Mouse (Mus musculus) neural tube, embryonic 12.5 days (tissue): Measurements from ENCODE around the gene Sp6. TPM values are rescaled to one million over a fixed set of nuclear protein-coding genes. Genes with fewer than 3 reads are reported as not detected.

ENCODE experiments used
- ATAC-seq: fragments of 200-750 bp; cut with Nextera tagmentation; 2 replicates; pipeline ENCODE4 v1.8.0; 2017; ENCODE audit warnings: low read depth, mild to moderate bottlenecking, moderate TSS enrichment, moderate library complexity; ENCODE audit not compliant: low FRiP score
- H3K27ac ChIP-seq: fragments of 300-500 bp; sonication (generic); 2 replicates; pipeline ENCODE4 v1.5.1; 2016
- H3K27me3 ChIP-seq: fragments of 300-500 bp; sonication (generic); replicated peaks from 2 replicates; pipeline ENCODE4 v1.6.1; 2016; ENCODE audit warnings: mild to moderate bottlenecking
- H3K36me3 ChIP-seq: fragments of 300-500 bp; sonication (generic); 2 replicates; pipeline ENCODE4 v1.6.1; 2016; ENCODE audit warnings: mild to moderate bottlenecking
- H3K4me1 ChIP-seq: fragments of 300-500 bp; sonication (generic); 2 replicates; pipeline ENCODE4 v1.6.1; 2016
- H3K4me2 ChIP-seq: fragments of 300-500 bp; sonication (generic); replicated peaks from 2 replicates; pipeline ENCODE4 v1.6.1; 2016; ENCODE audit warnings: mild to moderate bottlenecking
- H3K4me3 ChIP-seq: fragments of 300-500 bp; sonication (generic); 2 replicates; pipeline ENCODE4 v1.5.1; 2016
- H3K9ac ChIP-seq: fragments of 300-500 bp; sonication (generic); 2 replicates; pipeline ENCODE4 v1.6.1; 2016; ENCODE audit warnings: mild to moderate bottlenecking
- H3K9me3 ChIP-seq: fragments of 300-500 bp; sonication (generic); 2 replicates; pipeline ENCODE4 v1.6.1; 2016; ENCODE audit warnings: mild to moderate bottlenecking
- WGBS: fragments of 180-500 bp; shearing (Covaris S2); methylation state at CpG from one replicate; pipeline ENCODE4 v1.1.7; 2016; 5-methylcytosine and 5-hydroxymethylcytosine counted together
- polyA plus RNA-seq: library from polyadenylated mRNA; unstranded; fragments of >200 nt; fragmentation: Nextera tagmentation; extraction: Ambion mirVana; gene quantifications from 2 replicates; pipeline ENCODE4 v1.2.1, GENCODE M21; 2016

Gene Sp6
- polyA plus RNA-seq, 1 experiment from 2014 or later, result 0.23 TPM

DNA sequence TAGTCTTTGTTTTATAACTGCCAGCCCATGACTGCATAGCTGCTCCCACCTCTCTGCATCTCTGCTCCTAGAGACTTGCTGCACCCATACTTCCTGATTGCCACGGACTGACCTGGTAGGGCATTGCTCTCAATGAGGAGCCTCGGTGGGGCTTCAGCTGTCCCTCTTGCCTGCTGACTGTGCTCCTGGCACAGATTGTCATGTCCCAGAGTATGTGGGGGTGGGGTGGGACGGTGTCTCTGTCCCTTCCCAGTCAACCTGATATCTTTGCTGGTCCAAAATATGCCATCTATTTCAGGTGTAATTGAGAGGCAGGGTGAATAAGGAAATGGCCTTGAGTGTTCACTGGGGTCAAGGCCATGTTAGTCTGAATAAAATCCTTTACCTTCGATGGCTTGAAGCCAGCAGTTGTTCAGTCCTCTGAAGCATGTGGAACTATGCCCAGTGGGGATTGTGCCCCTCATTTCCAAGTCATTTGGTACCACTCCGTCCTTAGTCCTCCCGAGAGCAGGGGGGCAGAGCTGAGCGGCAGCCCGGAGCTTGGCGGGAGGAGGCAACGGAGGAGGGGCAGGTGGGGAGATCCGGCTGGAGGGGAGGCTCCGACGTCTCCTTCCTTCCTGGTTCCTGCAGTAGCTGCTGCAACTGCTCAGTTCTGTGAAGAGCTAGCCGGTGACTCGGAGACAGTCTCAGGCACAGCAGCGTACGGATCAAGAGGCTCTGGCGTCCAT is 37.2 kb downstream of the Sp6 start, which contains the start of gene Osbpl7:
Osbpl7 (plus strand) TSS at position 413 of the 728 bp plus-strand sequence.
- peaks cover 43% of the 10 kb centered on the region for H3K36me3 ChIP-seq
- peak; percentile 80 for ATAC-seq

GRCm38 (mm10) chr11:97050944-97051586 is 37.9 kb downstream of the Sp6 start:
- no peaks in the 10 kb centered on the region for H3K9me3 ChIP-seq
- H3K4me1 ChIP-seq, result peaks cover 22% of the 10 kb centered on the region
- no peaks in the 10 kb centered on the region for H3K27me3 ChIP-seq
- WGBS, result 30% methylated on average over 13 of the region's 13 CpGs
- H3K36me3 ChIP-seq, result peaks cover 46% of the 10 kb centered on the region
- peak overlapping the region; percentile 78 for H3K9ac ChIP-seq
- no peak overlapping the region for H3K27ac ChIP-seq
- H3K4me2 ChIP-seq, result peak overlapping the region; percentile 90
- no peak; the same call in 1 of the 2 replicates for ATAC-seq
- peak overlapping the region; percentile 59 for H3K4me3 ChIP-seq

More for the DNA sequence above, 37.2 kb downstream of the Sp6 start, which contains the start of gene Osbpl7:
- H3K4me1 ChIP-seq, result peaks cover 22% of the 10 kb centered on the region
- peak within 1 kb of the TSS; percentile 90 for H3K4me2 ChIP-seq
- H3K4me3 ChIP-seq, result peak within 1 kb of the TSS; percentile 59
- H3K27ac ChIP-seq, result no peak within 1 kb of the TSS
- H3K9ac ChIP-seq, result peak within 1 kb of the TSS; percentile 78
- no peaks in the 10 kb centered on the region for H3K9me3 ChIP-seq
- 7% methylated on average over 18 of the region's 18 CpGs for WGBS
- H3K27me3 ChIP-seq, result no peaks in the 10 kb centered on the region

GRCm38 (mm10) chr11:97052219-97052646 is 39.0 kb downstream of the Sp6 start:
- Histone ChIP-seq H3K4me3 (no peak overlapping the region), H3K27me3 (no peaks in the 10 kb centered on the region), H3K9me3 (no peaks in the 10 kb centered on the region), H3K9ac (no peak overlapping the region), H3K4me2 (peak overlapping the region; percentile 90), H3K36me3 (peaks cover 49% of the 10 kb centered on the region), H3K27ac (no peak overlapping the region), H3K4me1 (peaks cover 22% of the 10 kb centered on the region)
- 26% methylated on average over 11 of the region's 11 CpGs for WGBS
- ATAC-seq, result no peak

DNA sequence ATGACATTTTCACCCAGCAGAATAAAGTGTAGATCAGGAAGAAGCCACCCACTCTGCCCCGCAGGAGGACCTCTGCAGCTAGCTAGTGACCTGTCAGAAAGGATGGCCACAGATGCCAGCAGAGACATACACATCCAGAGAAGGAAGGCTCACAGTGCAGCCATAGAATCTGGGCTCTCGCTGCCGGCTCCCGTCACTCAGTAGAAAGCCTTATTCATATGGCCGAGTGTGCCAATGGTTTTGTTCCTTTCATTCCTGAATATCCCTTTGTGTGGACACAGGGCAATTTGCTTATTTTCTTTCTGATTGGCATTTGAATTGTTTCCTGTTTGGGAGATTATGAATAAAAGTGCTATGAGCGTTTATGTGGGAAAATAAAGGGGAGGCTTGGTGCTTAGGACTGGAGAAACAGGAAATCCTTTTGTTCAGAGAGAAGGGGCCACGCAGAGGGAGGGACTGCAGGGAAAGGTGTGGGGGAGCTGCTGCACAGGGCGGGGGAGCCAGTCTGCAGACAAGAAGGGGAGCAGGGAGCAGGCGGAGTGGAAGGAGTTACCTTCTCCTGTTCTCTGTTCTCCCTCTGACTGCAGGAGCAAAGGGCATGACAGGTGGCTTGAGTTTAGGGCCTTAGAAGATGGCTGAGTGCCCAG is 50.2 kb downstream of the Sp6 start:
- 60% methylated on average over 9 of the region's 9 CpGs for WGBS

GRCm38 (mm10) chr11:97063921-97064295 is 50.7 kb downstream of the Sp6 start:
- H3K36me3 ChIP-seq, result peaks cover 49% of the 10 kb centered on the region
- 87% methylated on average over 3 of the region's 3 CpGs for WGBS

More for the DNA sequence above, 50.2 kb downstream of the Sp6 start:
- no peak overlapping the region for H3K27ac ChIP-seq
- H3K9me3 ChIP-seq, result no peaks in the 10 kb centered on the region
- no peak overlapping the region for H3K4me3 ChIP-seq
- peaks cover 43% of the 10 kb centered on the region for H3K36me3 ChIP-seq
- H3K9ac ChIP-seq, result no peak overlapping the region
- ATAC-seq, result no peak
- H3K27me3 ChIP-seq, result no peaks in the 10 kb centered on the region
- no peaks in the 10 kb centered on the region for H3K4me1 ChIP-seq
- H3K4me2 ChIP-seq, result no peak overlapping the region

GRCm38 (mm10) chr11:97065538-97066295 is 52.5 kb downstream of the Sp6 start:
- Histone ChIP-seq H3K27ac (no peak overlapping the region), H3K9me3 (no peaks in the 10 kb centered on the region), H3K36me3 (peaks cover 35% of the 10 kb centered on the region), H3K4me2 (no peak overlapping the region), H3K4me3 (no peak overlapping the region), H3K4me1 (no peaks in the 10 kb centered on the region), H3K27me3 (no peaks in the 10 kb centered on the region), H3K9ac (no peak overlapping the region)
- no peak for ATAC-seq
- WGBS, result 92% methylated on average over 12 of the region's 12 CpGs

More at GRCm38 (mm10) chr11:97063921-97064295, 50.7 kb downstream of the Sp6 start:
- no peaks in the 10 kb centered on the region for H3K4me1 ChIP-seq
- no peak overlapping the region for H3K27ac ChIP-seq
- no peaks in the 10 kb centered on the region for H3K9me3 ChIP-seq
- no peak overlapping the region for H3K4me2 ChIP-seq
- no peak overlapping the region for H3K9ac ChIP-seq
- H3K4me3 ChIP-seq, result no peak overlapping the region
- H3K27me3 ChIP-seq, result no peaks in the 10 kb centered on the region
- ATAC-seq, result no peak

DNA sequence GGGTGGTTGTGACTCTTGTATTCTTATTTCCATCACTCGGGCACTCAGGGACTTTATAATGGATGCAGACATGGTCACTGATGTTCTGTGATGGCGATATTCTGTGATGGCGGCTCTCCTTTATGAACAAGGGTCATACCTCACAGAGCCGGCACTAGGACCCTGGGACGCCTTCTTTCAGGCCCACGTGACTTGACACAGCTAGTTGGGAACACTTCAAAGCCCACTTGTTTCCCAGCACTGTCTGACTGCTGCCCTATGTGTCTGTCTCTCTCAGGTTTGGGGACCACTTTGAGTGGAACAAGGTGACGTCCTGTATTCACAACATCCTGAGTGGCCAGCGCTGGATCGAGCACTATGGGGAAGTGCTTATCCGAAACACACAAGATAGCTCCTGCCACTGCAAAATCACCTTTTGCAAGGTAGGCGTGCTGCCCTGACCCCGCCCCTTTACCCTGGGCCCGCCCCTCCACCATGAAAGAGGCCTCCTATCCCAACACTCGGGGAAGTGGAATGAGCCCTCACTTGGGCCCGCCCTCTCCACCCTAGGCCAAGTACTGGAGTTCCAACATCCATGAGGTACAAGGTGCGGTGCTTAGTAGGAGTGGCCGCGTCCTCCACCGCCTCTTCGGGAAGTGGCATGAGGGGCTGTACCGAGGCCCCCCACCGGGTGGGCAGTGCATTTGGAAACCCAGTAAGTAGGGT is 53.6 kb downstream of the Sp6 start:
- no peaks in the 10 kb centered on the region for H3K9me3 ChIP-seq
- no peak overlapping the region for H3K4me3 ChIP-seq
- no peak for ATAC-seq
- no peak overlapping the region for H3K9ac ChIP-seq
- H3K4me2 ChIP-seq, result no peak overlapping the region
- 45% methylated on average over 22 of the region's 22 CpGs for WGBS
- no peak overlapping the region for H3K27ac ChIP-seq
- H3K36me3 ChIP-seq, result peaks cover 24% of the 10 kb centered on the region
- H3K27me3 ChIP-seq, result no peaks in the 10 kb centered on the region
- H3K4me1 ChIP-seq, result no peaks in the 10 kb centered on the region

DNA sequence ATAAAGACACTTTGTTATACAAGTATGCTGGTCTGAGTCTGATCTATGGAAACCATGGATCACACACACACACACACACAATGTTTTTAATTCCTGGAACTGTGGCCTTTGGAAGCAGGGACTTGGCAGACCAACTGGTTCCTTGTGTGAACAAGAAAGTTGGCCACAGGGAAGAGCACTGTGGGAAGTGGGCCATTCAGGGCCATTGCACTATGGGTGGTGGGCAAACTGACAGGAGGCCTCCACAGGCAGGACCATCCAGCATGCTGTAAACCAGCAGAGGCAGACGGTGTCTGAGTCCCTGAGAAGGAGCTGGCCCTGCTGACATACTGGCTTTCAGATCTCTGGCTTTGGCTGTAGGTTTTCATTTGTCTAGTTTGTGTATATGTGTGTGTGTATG is 56.1 kb downstream of the Sp6 start:
- H3K4me1 ChIP-seq, result no peaks in the 10 kb centered on the region
- 36% methylated on average over 1 of the region's 1 CpGs for WGBS
- no peak for ATAC-seq
- 0 out of 2 replicates have a peak overlapping the region, but pooled peaks have one; percentile 26 for H3K9ac ChIP-seq
- no peaks in the 10 kb centered on the region for H3K27me3 ChIP-seq
- peaks cover 24% of the 10 kb centered on the region for H3K36me3 ChIP-seq
- no peak overlapping the region for H3K4me2 ChIP-seq
- H3K27ac ChIP-seq, result no peak overlapping the region
- H3K9me3 ChIP-seq, result no peaks in the 10 kb centered on the region
- no peak overlapping the region for H3K4me3 ChIP-seq

GRCm38 (mm10) chr11:97069770-97070169 is 56.6 kb downstream of the Sp6 start:
- Histone ChIP-seq H3K27me3 (no peaks in the 10 kb centered on the region), H3K27ac (no peak overlapping the region), H3K4me1 (no peaks in the 10 kb centered on the region), H3K4me2 (no peak overlapping the region), H3K9ac (no peak overlapping the region), H3K36me3 (peaks cover 24% of the 10 kb centered on the region), H3K9me3 (no peaks in the 10 kb centered on the region), H3K4me3 (no peak overlapping the region)
- no peak for ATAC-seq
- 88% methylated on average over 2 of the region's 2 CpGs for WGBS

DNA sequence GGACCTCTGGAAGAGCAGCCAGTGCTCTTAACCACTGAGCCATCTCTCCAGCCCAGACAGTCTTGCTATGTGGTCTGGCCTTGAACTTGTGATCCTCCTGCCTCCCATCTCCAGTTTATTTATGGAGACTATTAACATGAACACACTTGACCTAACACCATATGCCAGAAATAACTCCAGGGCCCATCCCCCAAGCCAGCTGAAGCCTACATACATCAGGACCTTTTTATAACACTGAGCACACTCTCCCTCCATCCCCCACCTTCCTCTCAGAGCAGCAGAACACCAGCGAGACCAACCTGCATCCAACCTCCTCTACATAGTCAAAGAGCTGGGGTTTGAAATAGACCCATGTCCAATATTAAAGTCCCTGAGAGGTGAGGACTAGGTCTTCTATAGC is 57.9 kb downstream of the Sp6 start:
- Histone ChIP-seq H3K4me2 (no peak overlapping the region), H3K27me3 (no peaks in the 10 kb centered on the region), H3K9me3 (no peaks in the 10 kb centered on the region), H3K27ac (no peak overlapping the region), H3K36me3 (peaks cover 21% of the 10 kb centered on the region), H3K4me1 (no peaks in the 10 kb centered on the region), H3K4me3 (no peak overlapping the region), H3K9ac (no peak overlapping the region)
- 84% methylated on average over 1 of the region's 1 CpGs for WGBS
- no peak for ATAC-seq

DNA sequence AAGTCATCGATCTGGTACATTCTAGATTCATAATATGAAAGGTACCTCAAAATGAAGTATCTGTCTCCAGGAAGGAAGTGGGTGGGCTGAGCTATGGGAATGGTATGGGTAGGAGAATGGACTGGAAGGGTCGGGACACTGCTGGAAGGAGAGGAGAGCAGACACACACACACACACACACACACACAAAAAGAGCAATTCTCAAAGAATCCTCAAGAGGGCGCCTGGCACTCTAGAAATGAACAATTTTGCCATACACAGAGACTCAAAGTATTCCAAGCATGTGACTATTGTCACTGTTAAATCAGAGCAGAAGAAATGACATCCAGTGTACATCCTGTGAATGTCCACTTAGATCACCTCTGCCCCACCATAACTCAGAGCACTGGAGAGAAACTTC is 59.3 kb downstream of the Sp6 start:
- ATAC-seq, result no peak
- 36% methylated on average over 3 of the region's 3 CpGs for WGBS

More for the DNA sequence above, 59.3 kb downstream of the Sp6 start:
- Histone ChIP-seq H3K4me3 (no peak overlapping the region), H3K9me3 (no peaks in the 10 kb centered on the region), H3K4me1 (no peaks in the 10 kb centered on the region), H3K36me3 (peaks cover 14% of the 10 kb centered on the region), H3K9ac (no peak overlapping the region), H3K27ac (no peak overlapping the region), H3K27me3 (no peaks in the 10 kb centered on the region), H3K4me2 (no peak overlapping the region)
